In genomic region chr13:69717860-69718598, GRCm38 (mm10) we compare ENCODE assay signal across 13 mouse cellular contexts. TPM values are rescaled to one million over a fixed set of nuclear protein-coding genes. Genes with fewer than 3 reads are reported as not detected.
DNase-seq lines count a peak whose midpoint lies in the region; ATAC-seq and TF ChIP-seq lines count a peak whose summit lies in the region.
"Had no signal": no experiment of that assay in that cellular context is flagged by ENCODE, and none has a peak within 500 bp of the region (broad histone marks: within the 10 kb centered on the region; RNA-seq: fewer than 3 reads in every experiment).

No protein-coding gene starts in this region.

- no peak for ATAC-seq in embryonic facial prominence, embryonic 11.5 days (replicated peaks; ENCODE audit: insufficient number of reproducible peaks, low FRiP score, low TSS enrichment, low read depth)
- 0 out of 2 replicates have a peak, but pooled peaks have one; percentile 56 for ATAC-seq in hindbrain, embryonic 14.5 days (ENCODE audit: low FRiP score)
- no peak for ATAC-seq in intestine, embryonic 15.5 days

- intact Hi-C loops in gastrocnemius, postnatal 14 days (cut with DNase I; ENCODE audit: low total_unique reads) = no loop called here

- H3K9me3 ChIP-seq in E14TG2a.4 (ENCODE audit: low read length) = no peaks in the 10 kb centered on the region
- no peaks in the 10 kb centered on the region for H3K9me3 ChIP-seq in embryonic facial prominence, embryonic 11.5 days (replicated peaks; ENCODE audit: control insufficient read depth, low read length)
- H3K9me3 ChIP-seq in hindbrain, embryonic 14.5 days (ENCODE audit: control insufficient read depth, low read length) = no peaks in the 10 kb centered on the region
- H3K9me3 ChIP-seq in intestine, embryonic 15.5 days = no peaks in the 10 kb centered on the region
- H3K9me3 ChIP-seq: limb, embryonic 13.5 days had no signal

- peak; percentile 46 for DNase-seq in ES-CJ7 (ENCODE audit: low read depth, low spot score)
- DNase-seq in embryonic facial prominence, embryonic 11.5 days (ENCODE audit: low spot score) = peak; percentile 47
- peak; percentile 38 for DNase-seq in hindbrain, embryonic 14.5 days (ENCODE audit: low spot score)
- DNase-seq in gastrocnemius, postnatal 14 days = no peak
- DNase-seq in kidney, postnatal 4 days = no peak
- DNase-seq in thymus, postnatal 36 days = no peak
- DNase-seq: cerebellum, postnatal 25 days; heart, adult 18-20 months; lung, postnatal 14 days; thymus, adult 18-20 months had no signal

- 0 out of 2 replicates have a peak overlapping the region, but pooled peaks have one; percentile 23 for H3K4me3 ChIP-seq in E14TG2a.4 (replicated peaks; ENCODE audit: low read length)
- H3K4me3 ChIP-seq in embryonic facial prominence, embryonic 11.5 days (ENCODE audit: low read depth, low read length) = no peak overlapping the region
- H3K4me3 ChIP-seq in hindbrain, embryonic 14.5 days (replicated peaks; ENCODE audit: low read length) = no peak overlapping the region
- H3K4me3 ChIP-seq in intestine, embryonic 15.5 days (replicated peaks) = no peak overlapping the region
- H3K4me3 ChIP-seq: limb, embryonic 13.5 days had no signal

- H3K36me3 ChIP-seq in E14TG2a.4 (ENCODE audit: insufficient read depth, low read length) = no peaks in the 10 kb centered on the region
- H3K36me3 ChIP-seq in embryonic facial prominence, embryonic 11.5 days (replicated peaks; ENCODE audit: control insufficient read depth, insufficient read depth, low read depth, low read length) = no peaks in the 10 kb centered on the region
- H3K36me3 ChIP-seq in hindbrain, embryonic 14.5 days (replicated peaks; ENCODE audit: control insufficient read depth, insufficient read depth) = peaks cover 4% of the 10 kb centered on the region; the same call in 1 of the 2 replicates
- no peaks in the 10 kb centered on the region for H3K36me3 ChIP-seq in intestine, embryonic 15.5 days
- H3K36me3 ChIP-seq: limb, embryonic 13.5 days had no signal

- WGBS in embryonic facial prominence, embryonic 11.5 days = 16% methylated on average over 11 of the region's 11 CpGs
- 21% methylated on average over 11 of the region's 11 CpGs for WGBS in hindbrain, embryonic 14.5 days
- 14% methylated on average over 11 of the region's 11 CpGs for WGBS in intestine, embryonic 15.5 days

- no peak overlapping the region for H3K4me2 ChIP-seq in embryonic facial prominence, embryonic 11.5 days (ENCODE audit: low read depth, low read length)
- no peak overlapping the region for H3K4me2 ChIP-seq in hindbrain, embryonic 14.5 days (replicated peaks)
- no peak overlapping the region for H3K4me2 ChIP-seq in intestine, embryonic 15.5 days (replicated peaks)
- H3K4me2 ChIP-seq: limb, embryonic 13.5 days had no signal

- H3K27me3 ChIP-seq in E14TG2a.4 (ENCODE audit: insufficient read depth, low read length) = no peaks in the 10 kb centered on the region
- H3K27me3 ChIP-seq in embryonic facial prominence, embryonic 11.5 days (ENCODE audit: control insufficient read depth, insufficient read depth, low read length) = no peaks in the 10 kb centered on the region
- no peaks in the 10 kb centered on the region for H3K27me3 ChIP-seq in hindbrain, embryonic 14.5 days (ENCODE audit: control insufficient read depth, insufficient read depth, low read length)
- no peaks in the 10 kb centered on the region for H3K27me3 ChIP-seq in intestine, embryonic 15.5 days (replicated peaks)
- H3K27me3 ChIP-seq: limb, embryonic 13.5 days had no signal

- TF ChIP-seq CTCF in E14TG2a.4 (conservative IDR thresholded peaks at IDR 0.05; ENCODE audit: low read length) = no peak

- no peak overlapping the region for H3K27ac ChIP-seq in embryonic facial prominence, embryonic 11.5 days (replicated peaks; ENCODE audit: low read depth, low read length)
- H3K27ac ChIP-seq in hindbrain, embryonic 14.5 days = no peak overlapping the region
- H3K27ac ChIP-seq in intestine, embryonic 15.5 days = no peak overlapping the region
- H3K27ac ChIP-seq: limb, embryonic 13.5 days had no signal

- H3K4me1 ChIP-seq in E14TG2a.4 (replicated peaks; ENCODE audit: low read depth, low read length) = peaks cover 23% of the 10 kb centered on the region
- H3K4me1 ChIP-seq in embryonic facial prominence, embryonic 11.5 days (ENCODE audit: control insufficient read depth, insufficient read depth, low read length) = no peaks in the 10 kb centered on the region
- H3K4me1 ChIP-seq in hindbrain, embryonic 14.5 days (replicated peaks; ENCODE audit: control insufficient read depth, insufficient read depth, low read length) = peaks cover 26% of the 10 kb centered on the region
- H3K4me1 ChIP-seq in intestine, embryonic 15.5 days (replicated peaks) = no peaks in the 10 kb centered on the region
- H3K4me1 ChIP-seq: limb, embryonic 13.5 days had no signal

- no peak overlapping the region for H3K9ac ChIP-seq in embryonic facial prominence, embryonic 11.5 days (replicated peaks; ENCODE audit: low read length)
- H3K9ac ChIP-seq in hindbrain, embryonic 14.5 days = no peak overlapping the region
- H3K9ac ChIP-seq in intestine, embryonic 15.5 days = no peak overlapping the region
- H3K9ac ChIP-seq: limb, embryonic 13.5 days had no signal

RNA-seq across cellular contexts. Expression of gene Ube2ql1, which starts 21.7 kb away (rescaled TPM):
- polyA plus RNA-seq in embryonic facial prominence, embryonic 11.5 days (2014; fragmentation: Nextera tagmentation; extraction: Ambion mirVana) = 2.6 and 3.2 TPM in 2 replicates
- 49.4 and 49.8 TPM in 2 replicates for polyA plus RNA-seq in hindbrain, embryonic 14.5 days (2014; fragmentation: Nextera tagmentation; extraction: Ambion mirVana)
- total RNA-seq in gastrocnemius, postnatal 14 days (2021) = under 1 TPM; 0.33 to 0.45 TPM
- polyA plus RNA-seq in intestine, embryonic 15.5 days (2015; fragmentation: Nextera tagmentation; extraction: Ambion mirVana) = 0.14 and 0.21 TPM in 2 replicates

Comparison
In these comparisons a context has a peak if more than half of its experiments do, and no peak if none do; other contexts are left out.
1. DNase-seq: peak in ES-CJ7 (single experiment), embryonic facial prominence, embryonic 11.5 days (single experiment) and hindbrain, embryonic 14.5 days (single experiment); none in gastrocnemius, postnatal 14 days (single experiment), kidney, postnatal 4 days (0 of 2) and thymus, postnatal 36 days (0 of 2).
2. RNA of gene Ube2ql1, which starts 21.7 kb away (polyA plus RNA-seq): 49.4 to 49.8 TPM in hindbrain, embryonic 14.5 days; 2.6 to 3.2 TPM in embryonic facial prominence, embryonic 11.5 days and 0.14 to 0.21 TPM in intestine, embryonic 15.5 days; every median in the first group is over 10 times any median in the second.